Mouse (Mus musculus): ENCODE measurements around the gene Krt25. TPM values are rescaled to one million over a fixed set of nuclear protein-coding genes. Genes with fewer than 3 reads are reported as not detected.
A peak's percentile ranks its signal among the peaks of the same experiment; 100 is the strongest.

Krt25 gene
- polyA plus RNA-seq, 1 experiment from 2014 or later = not detected

DNA sequence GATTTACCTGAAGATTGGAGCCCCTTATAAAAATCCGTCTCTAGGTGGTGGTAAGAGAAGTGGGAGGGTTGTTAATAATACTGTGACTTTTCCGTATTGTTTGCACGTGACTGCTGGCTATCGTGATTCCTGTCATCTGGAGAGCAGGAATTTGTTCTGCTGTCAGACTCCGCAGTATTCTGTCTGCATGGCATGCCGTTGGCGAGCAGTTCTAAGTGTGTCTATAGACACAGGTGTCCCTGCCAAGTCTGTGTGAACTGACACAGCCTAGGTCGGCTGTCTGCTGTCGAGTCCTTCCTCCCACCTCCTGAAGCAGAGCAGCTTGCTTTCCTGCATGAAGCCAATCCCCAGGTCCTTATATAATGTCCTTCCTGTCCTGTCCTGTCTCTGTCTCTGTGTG lies 3.6 kb downstream of the Krt25 start:
- H3K9me3 ChIP-seq (replicated peaks) = no peaks in the 10 kb centered on the region
- H3K36me3 ChIP-seq = no peaks in the 10 kb centered on the region
- no peak; the same call in 1 of the 2 replicates for ATAC-seq (replicated peaks; ENCODE audit: insufficient number of reproducible peaks, insufficient read depth, low FRiP score, low read depth)
- H3K4me1 ChIP-seq (replicated peaks) = 0 out of 2 replicates have a peak, but pooled peaks cover 3% of the 10 kb centered on the region
- 26% methylated on average over 9 of the region's 9 CpGs for WGBS
- no peak overlapping the region for H3K9ac ChIP-seq
- H3K27me3 ChIP-seq = no peaks in the 10 kb centered on the region; the same call in 1 of the 2 replicates
- peak overlapping the region; percentile 23 for H3K4me2 ChIP-seq
- H3K27ac ChIP-seq = no peak overlapping the region
- H3K4me3 ChIP-seq = no peak overlapping the region

GRCm38 (mm10) chr11:99316543-99316942 lies 6.2 kb downstream of the Krt25 start:
- no peak overlapping the region for H3K4me3 ChIP-seq
- no peak overlapping the region for H3K9ac ChIP-seq
- no peaks in the 10 kb centered on the region for H3K36me3 ChIP-seq
- H3K27ac ChIP-seq = no peak overlapping the region
- no peaks in the 10 kb centered on the region for H3K9me3 ChIP-seq (replicated peaks)
- H3K4me2 ChIP-seq = no peak overlapping the region
- ATAC-seq (replicated peaks; ENCODE audit: insufficient number of reproducible peaks, insufficient read depth, low FRiP score, low read depth) = no peak
- H3K4me1 ChIP-seq (replicated peaks) = 0 out of 2 replicates have a peak, but pooled peaks cover 3% of the 10 kb centered on the region
- no peaks in the 10 kb centered on the region; the same call in 1 of the 2 replicates for H3K27me3 ChIP-seq
- 60% methylated on average over 8 of the region's 8 CpGs for WGBS

DNA sequence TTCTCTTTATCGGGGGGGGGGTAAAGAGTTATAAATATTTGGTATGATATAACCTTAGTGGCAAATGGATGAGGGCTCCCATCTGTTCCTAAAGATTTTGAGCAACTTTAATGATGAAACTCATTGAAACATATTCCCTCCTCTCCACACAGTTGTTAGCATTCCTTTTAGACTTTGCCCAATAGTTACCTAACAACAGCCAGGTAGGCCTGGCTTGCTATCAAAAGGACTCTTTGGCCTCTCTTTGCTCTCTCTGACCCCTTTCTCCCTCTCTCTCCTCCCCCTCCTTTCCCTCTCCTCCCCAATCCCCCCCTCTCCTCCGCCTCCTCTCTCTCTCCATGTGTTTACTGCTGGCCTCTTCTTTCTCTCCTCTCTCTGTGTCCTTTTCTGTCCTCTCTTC lies 8.2 kb downstream of the Krt25 start:
- H3K9me3 ChIP-seq (replicated peaks) = no peaks in the 10 kb centered on the region
- H3K9ac ChIP-seq = no peak overlapping the region
- no peaks in the 10 kb centered on the region for H3K36me3 ChIP-seq
- no peak overlapping the region for H3K4me2 ChIP-seq
- no peak overlapping the region for H3K4me3 ChIP-seq
- 0 out of 2 replicates have a peak, but pooled peaks cover 3% of the 10 kb centered on the region for H3K4me1 ChIP-seq (replicated peaks)
- H3K27ac ChIP-seq = no peak overlapping the region
- 83% methylated on average over 2 of the region's 2 CpGs for WGBS
- ATAC-seq (replicated peaks; ENCODE audit: insufficient number of reproducible peaks, insufficient read depth, low FRiP score, low read depth) = no peak
- H3K27me3 ChIP-seq = no peaks in the 10 kb centered on the region

DNA sequence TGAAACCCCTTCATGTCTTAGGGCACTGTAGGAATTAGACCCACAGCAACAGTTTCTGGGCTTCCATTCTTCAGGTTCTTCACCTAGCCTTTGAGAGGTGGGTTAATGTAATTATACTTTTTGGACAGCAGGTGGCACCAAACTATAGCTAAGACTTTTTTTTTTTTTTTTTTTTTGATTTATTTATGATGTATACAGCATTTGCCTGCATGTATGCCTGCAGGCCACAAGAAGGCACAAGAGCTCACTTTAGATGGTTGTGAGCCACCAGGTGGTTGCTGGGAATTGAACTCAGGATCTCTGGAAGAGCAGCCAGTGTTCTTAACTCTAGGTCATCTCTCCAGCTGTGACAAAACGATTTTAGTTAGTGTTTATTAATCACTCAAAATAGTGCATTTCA lies 11.9 kb downstream of the Krt25 start:
- Histone ChIP-seq H3K9ac (no peak overlapping the region), H3K9me3 (replicated peaks) (no peaks in the 10 kb centered on the region), H3K27ac (no peak overlapping the region), H3K36me3 (no peaks in the 10 kb centered on the region), H3K4me1 (replicated peaks) (no peaks in the 10 kb centered on the region), H3K27me3 (no peaks in the 10 kb centered on the region), H3K4me2 (no peak overlapping the region), H3K4me3 (no peak overlapping the region)
- no peak for ATAC-seq (replicated peaks; ENCODE audit: insufficient number of reproducible peaks, insufficient read depth, low FRiP score, low read depth)
- WGBS = 82% methylated on average over 1 of the region's 1 CpGs

- no peaks in the 10 kb centered on the region for H3K36me3 ChIP-seq
- WGBS = 24% methylated on average over 2 of the region's 2 CpGs
- ATAC-seq (replicated peaks; ENCODE audit: insufficient number of reproducible peaks, insufficient read depth, low FRiP score, low read depth) = no peak
These were observed 15.2 kb downstream of the Krt25 start for GRCm38 (mm10) chr11:99307579-99307978.

DNA sequence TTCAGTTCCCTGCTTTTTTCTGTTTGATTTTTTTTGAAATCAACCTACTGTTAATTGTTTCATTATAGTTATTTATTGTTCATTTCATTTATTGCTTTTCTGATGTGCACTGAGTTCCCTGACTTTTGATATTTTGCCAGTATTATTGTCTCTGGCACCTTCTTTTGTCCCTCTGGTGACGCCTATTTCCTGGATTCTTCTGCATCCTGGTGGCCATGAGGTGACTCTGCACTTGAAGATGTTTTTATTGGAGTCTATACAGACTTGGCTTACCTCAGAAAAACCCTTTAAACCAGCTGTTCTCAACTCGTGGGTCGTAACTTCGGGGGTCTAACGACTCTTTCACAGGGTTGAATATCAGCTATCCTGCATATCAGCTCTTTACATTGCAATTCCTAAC lies 27.7 kb downstream of the Krt25 start:
- H3K27ac ChIP-seq = no peak overlapping the region
- 35% methylated on average over 5 of the region's 5 CpGs for WGBS
- H3K9me3 ChIP-seq (replicated peaks) = no peaks in the 10 kb centered on the region
- no peak for ATAC-seq (replicated peaks; ENCODE audit: insufficient number of reproducible peaks, insufficient read depth, low FRiP score, low read depth)
- H3K36me3 ChIP-seq = no peaks in the 10 kb centered on the region
- no peak overlapping the region for H3K4me3 ChIP-seq
- H3K4me2 ChIP-seq = no peak overlapping the region
- H3K9ac ChIP-seq = no peak overlapping the region
- peaks cover 8% of the 10 kb centered on the region for H3K27me3 ChIP-seq
- no peaks in the 10 kb centered on the region for H3K4me1 ChIP-seq (replicated peaks)

More at GRCm38 (mm10) chr11:99307579-99307978, 15.2 kb downstream of the Krt25 start:
- H3K9ac ChIP-seq = no peak overlapping the region
- no peak overlapping the region for H3K4me2 ChIP-seq
- H3K9me3 ChIP-seq (replicated peaks) = no peaks in the 10 kb centered on the region
- H3K27me3 ChIP-seq = no peaks in the 10 kb centered on the region
- no peak overlapping the region for H3K27ac ChIP-seq
- no peaks in the 10 kb centered on the region for H3K4me1 ChIP-seq (replicated peaks)
- H3K4me3 ChIP-seq = no peak overlapping the region

DNA sequence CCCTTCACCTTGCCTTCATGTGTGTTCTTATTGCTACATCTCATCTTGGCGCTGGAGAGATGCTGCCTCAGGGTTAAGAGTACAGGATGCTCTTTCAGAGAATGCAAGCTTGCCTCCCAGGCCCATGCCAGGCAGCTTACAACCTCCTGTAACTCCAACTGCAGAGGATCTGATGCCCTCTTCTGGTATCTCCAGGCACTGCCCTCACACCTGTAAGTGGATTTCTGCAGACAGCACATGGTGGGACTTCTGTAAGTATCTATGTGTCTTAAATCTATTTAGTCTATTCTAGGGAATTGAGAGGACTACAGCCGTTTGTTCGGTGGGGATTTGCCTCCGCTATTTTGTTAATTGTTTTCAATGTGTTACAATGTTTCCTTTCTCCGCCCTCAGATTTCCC lies 29.9 kb downstream of the Krt25 start:
- ATAC-seq (replicated peaks; ENCODE audit: insufficient number of reproducible peaks, insufficient read depth, low FRiP score, low read depth) = no peak
- Histone ChIP-seq H3K27me3 (peaks cover 8% of the 10 kb centered on the region), H3K4me2 (no peak overlapping the region), H3K27ac (no peak overlapping the region), H3K4me3 (no peak overlapping the region), H3K9ac (no peak overlapping the region), H3K4me1 (replicated peaks) (no peaks in the 10 kb centered on the region), H3K9me3 (replicated peaks) (no peaks in the 10 kb centered on the region), H3K36me3 (no peaks in the 10 kb centered on the region)
- WGBS = 51% methylated on average over 5 of the region's 5 CpGs

DNA sequence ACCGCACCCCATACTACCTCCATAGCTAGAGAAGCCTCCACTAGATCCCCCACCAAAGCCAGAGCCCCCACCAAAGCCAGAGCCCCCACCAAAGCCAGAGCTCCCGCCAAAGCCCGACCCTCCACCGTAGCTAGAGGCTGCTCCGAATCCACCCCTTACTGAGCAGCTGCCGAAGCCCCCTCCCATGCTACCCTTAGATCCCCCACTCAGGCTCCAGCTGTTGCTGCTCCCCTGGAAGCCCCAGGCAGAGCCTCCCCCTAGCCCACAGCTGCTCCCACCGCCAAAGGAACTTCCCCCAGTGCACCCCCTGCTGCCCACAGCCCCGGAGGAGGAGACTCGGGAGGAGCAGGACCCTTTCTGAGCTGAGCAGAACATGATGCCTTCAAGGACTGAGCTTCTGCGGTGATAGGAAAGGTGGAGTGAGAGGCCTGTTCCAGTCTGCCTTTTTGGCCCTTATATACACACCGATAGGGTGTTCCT lies 37.9 kb downstream of the Krt25 start, which contains the start of gene Krt24:
TSS of gene Krt24 (minus strand) at position 430 of the 480 bp plus-strand sequence.
- Histone ChIP-seq H3K27ac (no peak within 1 kb of the TSS), H3K27me3 (no peaks in the 10 kb centered on the region), H3K36me3 (no peaks in the 10 kb centered on the region), H3K9ac (no peak within 1 kb of the TSS), H3K4me2 (no peak within 1 kb of the TSS), H3K4me3 (no peak within 1 kb of the TSS), H3K4me1 (replicated peaks) (no peaks in the 10 kb centered on the region), H3K9me3 (replicated peaks) (no peaks in the 10 kb centered on the region)
- WGBS = 41% methylated on average over 11 of the region's 11 CpGs
- no peak for ATAC-seq (replicated peaks; ENCODE audit: insufficient number of reproducible peaks, insufficient read depth, low FRiP score, low read depth)

DNA sequence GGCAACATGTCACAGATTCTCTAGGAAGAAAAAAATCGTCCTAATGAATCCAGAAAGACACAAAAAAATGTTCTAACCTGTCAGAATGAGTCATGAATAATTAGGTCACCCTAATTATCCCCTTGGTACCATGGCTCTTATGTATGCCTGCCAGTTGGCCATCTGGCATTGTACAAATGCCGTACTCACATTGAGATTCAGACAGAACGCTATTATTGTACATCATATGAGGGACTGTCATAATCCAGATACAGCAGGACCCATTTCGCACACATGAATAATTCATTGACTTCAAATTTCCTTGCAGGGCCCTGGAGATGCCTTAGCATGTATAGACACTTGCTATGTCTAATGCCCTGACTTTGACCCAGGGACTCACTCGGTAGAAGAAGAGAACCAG lies 38.7 kb downstream of the Krt25 start:
- 78% methylated on average over 5 of the region's 5 CpGs for WGBS
- Histone ChIP-seq H3K4me1 (replicated peaks) (no peaks in the 10 kb centered on the region), H3K27ac (no peak overlapping the region), H3K36me3 (no peaks in the 10 kb centered on the region), H3K9me3 (replicated peaks) (no peaks in the 10 kb centered on the region), H3K9ac (no peak overlapping the region), H3K4me2 (no peak overlapping the region), H3K27me3 (no peaks in the 10 kb centered on the region), H3K4me3 (no peak overlapping the region)
- no peak for ATAC-seq (replicated peaks; ENCODE audit: insufficient number of reproducible peaks, insufficient read depth, low FRiP score, low read depth)

DNA sequence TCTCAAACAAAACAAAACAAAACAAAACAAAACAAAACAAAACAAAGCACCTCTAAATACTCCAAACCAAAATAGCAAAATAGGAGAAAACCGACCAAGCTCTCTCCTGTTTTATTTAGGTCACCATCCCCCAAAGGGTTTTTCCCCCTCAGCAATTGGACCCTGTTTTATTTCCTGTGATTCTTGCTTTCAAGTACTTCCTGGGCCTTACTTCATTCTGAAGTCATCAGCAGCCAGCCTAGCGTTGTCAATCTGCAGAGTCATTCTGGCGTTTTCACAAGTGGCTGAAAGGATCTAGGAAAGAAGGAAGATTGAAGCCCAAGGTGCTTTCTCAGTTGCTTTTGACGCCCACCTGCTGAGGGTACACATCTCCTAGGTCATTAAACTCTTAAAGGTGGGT lies 39.4 kb downstream of the Krt25 start:
- no peak overlapping the region for H3K4me3 ChIP-seq
- no peak overlapping the region for H3K4me2 ChIP-seq
- H3K9ac ChIP-seq = no peak overlapping the region
- no peaks in the 10 kb centered on the region for H3K36me3 ChIP-seq
- H3K4me1 ChIP-seq (replicated peaks) = no peaks in the 10 kb centered on the region
- WGBS = 52% methylated on average over 4 of the region's 4 CpGs
- no peak for ATAC-seq (replicated peaks; ENCODE audit: insufficient number of reproducible peaks, insufficient read depth, low FRiP score, low read depth)
- no peaks in the 10 kb centered on the region for H3K27me3 ChIP-seq
- no peaks in the 10 kb centered on the region for H3K9me3 ChIP-seq (replicated peaks)
- no peak overlapping the region for H3K27ac ChIP-seq

GRCm38 (mm10) chr11:99281116-99281515 lies 41.6 kb downstream of the Krt25 start:
- no peak for ATAC-seq (replicated peaks; ENCODE audit: insufficient number of reproducible peaks, insufficient read depth, low FRiP score, low read depth)
- no peaks in the 10 kb centered on the region for H3K36me3 ChIP-seq
- WGBS = 41% methylated on average over 9 of the region's 9 CpGs
- no peaks in the 10 kb centered on the region for H3K4me1 ChIP-seq (replicated peaks)
- no peak overlapping the region for H3K27ac ChIP-seq
- no peaks in the 10 kb centered on the region for H3K27me3 ChIP-seq
- no peak overlapping the region for H3K4me2 ChIP-seq
- no peak overlapping the region for H3K9ac ChIP-seq
- H3K4me3 ChIP-seq = no peak overlapping the region
- no peaks in the 10 kb centered on the region for H3K9me3 ChIP-seq (replicated peaks)

GRCm38 (mm10) chr11:99279986-99280385 lies 42.8 kb downstream of the Krt25 start:
- Histone ChIP-seq H3K9ac (no peak overlapping the region), H3K4me2 (no peak overlapping the region), H3K27ac (no peak overlapping the region), H3K4me3 (no peak overlapping the region), H3K9me3 (replicated peaks) (no peaks in the 10 kb centered on the region), H3K36me3 (no peaks in the 10 kb centered on the region), H3K27me3 (no peaks in the 10 kb centered on the region), H3K4me1 (replicated peaks) (no peaks in the 10 kb centered on the region)
- WGBS = 67% methylated on average over 5 of the region's 5 CpGs
- ATAC-seq (replicated peaks; ENCODE audit: insufficient number of reproducible peaks, insufficient read depth, low FRiP score, low read depth) = no peak

Measured in heart, embryonic 15.5 days (tissue).